8 mouse cellular contexts compared by ENCODE assay signal in the genomic region with DNA sequence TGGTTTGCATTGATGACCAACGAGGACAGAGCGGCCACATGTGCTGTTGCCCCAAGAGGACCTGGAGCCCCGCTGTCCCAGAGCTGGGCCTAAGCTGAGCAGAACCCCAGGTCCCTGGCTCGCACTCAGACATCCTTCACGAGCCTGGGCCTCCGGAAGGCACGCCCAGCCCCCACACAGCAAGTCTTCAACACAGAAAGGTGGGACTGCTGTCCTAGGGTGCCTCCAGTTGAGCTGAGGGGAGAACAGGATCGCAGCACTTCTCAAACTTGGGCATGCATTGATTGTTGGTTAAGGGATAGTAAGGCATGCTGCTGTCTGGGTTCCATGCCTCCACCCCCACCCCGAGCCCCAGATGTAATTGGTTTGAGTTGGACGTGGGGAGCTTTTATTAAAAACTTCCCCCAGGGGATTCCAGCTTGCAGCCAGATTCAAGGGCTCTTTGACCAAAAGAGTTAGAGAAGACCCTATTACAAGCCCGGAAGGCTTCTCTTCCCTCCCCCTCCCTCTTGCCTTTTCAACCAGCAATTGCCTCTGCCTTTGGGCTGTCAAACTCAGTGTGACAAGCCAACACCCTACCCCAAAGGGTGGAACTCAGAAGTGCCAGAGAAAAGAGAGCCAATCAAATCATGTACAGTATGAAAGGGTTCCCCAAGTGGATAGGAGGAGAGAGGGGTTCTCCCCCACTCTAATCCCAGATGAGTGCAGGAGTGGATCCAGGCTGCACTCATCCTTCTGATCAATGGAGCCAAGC. TPM values are rescaled to one million over a fixed set of nuclear protein-coding genes. Genes with fewer than 3 reads are reported as not detected.
DNase-seq lines count a peak whose midpoint lies in the region; ATAC-seq and TF ChIP-seq lines count a peak whose summit lies in the region.

No protein-coding gene starts in this region.

- H3K4me1 ChIP-seq in spleen, adult 2 months (ENCODE audit: control insufficient read depth, insufficient read depth, insufficient read length), result peaks cover 12% of the 10 kb centered on the region; the same call in 1 of the 2 replicates
- peaks cover 10% of the 10 kb centered on the region for H3K4me1 ChIP-seq in forebrain, embryonic 11.5 days (replicated peaks; ENCODE audit: control insufficient read depth, insufficient read depth, low read length)
- no peaks in the 10 kb centered on the region for H3K4me1 ChIP-seq in midbrain, postnatal 0 days (ENCODE audit: insufficient read depth, low read length)

- 6% methylated on average over 11 of the region's 11 CpGs for WGBS in spleen, adult 2 months
- under 1% methylated on average over 11 of the region's 11 CpGs for WGBS in forebrain, embryonic 11.5 days
- WGBS in midbrain, postnatal 0 days, result 3% methylated on average over 11 of the region's 11 CpGs

- peak overlapping the region; percentile 78 for H3K4me2 ChIP-seq in forebrain, embryonic 11.5 days (ENCODE audit: low read depth, low read length, severe bottlenecking)
- peak overlapping the region; percentile 87 for H3K4me2 ChIP-seq in midbrain, postnatal 0 days (ENCODE audit: low read depth, low read length, poor library complexity, severe bottlenecking)

- TF ChIP-seq POLR2A in spleen, adult 2 months (IDR thresholded peaks at IDR 0.05; ENCODE audit: low read depth, low read length), result no peak

- peak; percentile 26 for DNase-seq in cerebellum, adult 8-10 months
- DNase-seq in spleen, adult 2 months (ENCODE audit: low read depth in 1 of 2, low spot score in 2 of 2), result no peak
- DNase-seq in spleen, postnatal 10 days (ENCODE audit: low spot score in 2 of 2), result no peak
- DNase-seq in forebrain, embryonic 11.5 days (ENCODE audit: low spot score), result no peak
- DNase-seq in kidney, postnatal 14 days, result peak; percentile 17
- DNase-seq in midbrain, postnatal 0 days (ENCODE audit: low spot score), result peak; percentile 66
- no peak for DNase-seq in urinary bladder, adult 2 months (ENCODE audit: low spot score)

- H3K9ac ChIP-seq in forebrain, embryonic 11.5 days (ENCODE audit: low read length), result peak overlapping the region; percentile 69
- peak overlapping the region; percentile 56 for H3K9ac ChIP-seq in midbrain, postnatal 0 days (replicated peaks; ENCODE audit: low read length, poor library complexity, severe bottlenecking)

- no peaks in the 10 kb centered on the region for H3K9me3 ChIP-seq in forebrain, embryonic 11.5 days (ENCODE audit: control insufficient read depth, low read length)
- H3K9me3 ChIP-seq in midbrain, postnatal 0 days (ENCODE audit: low read length), result no peaks in the 10 kb centered on the region

- H3K27me3 ChIP-seq in spleen, adult 2 months (ENCODE audit: control insufficient read depth, insufficient read depth, low read length), result no peaks in the 10 kb centered on the region
- H3K27me3 ChIP-seq in forebrain, embryonic 11.5 days (ENCODE audit: control insufficient read depth, insufficient read depth, low read length), result no peaks in the 10 kb centered on the region
- no peaks in the 10 kb centered on the region for H3K27me3 ChIP-seq in midbrain, postnatal 0 days (ENCODE audit: insufficient read depth, low read length)

- H3K4me3 ChIP-seq in spleen, adult 2 months (ENCODE audit: extremely low read depth, insufficient read depth, insufficient read length), result peak overlapping the region; percentile 72
- H3K4me3 ChIP-seq in forebrain, embryonic 11.5 days (ENCODE audit: low read depth, low read length), result peak overlapping the region; percentile 23
- peak overlapping the region; percentile 59 for H3K4me3 ChIP-seq in midbrain, postnatal 0 days (ENCODE audit: low read depth, low read length)

- no peaks in the 10 kb centered on the region for H3K36me3 ChIP-seq in spleen, adult 2 months (ENCODE audit: control insufficient read depth, insufficient read depth, low read length)
- no peaks in the 10 kb centered on the region for H3K36me3 ChIP-seq in forebrain, embryonic 11.5 days (ENCODE audit: control insufficient read depth, insufficient read depth, low read length)
- no peaks in the 10 kb centered on the region for H3K36me3 ChIP-seq in midbrain, postnatal 0 days (ENCODE audit: insufficient read depth, low read length)

- H3K27ac ChIP-seq in spleen, adult 2 months (ENCODE audit: insufficient read depth, low read length), result peak overlapping the region; percentile 47
- 0 out of 2 replicates have a peak overlapping the region, but pooled peaks have one; percentile 18 for H3K27ac ChIP-seq in forebrain, embryonic 11.5 days (ENCODE audit: low read depth, low read length)
- H3K27ac ChIP-seq in midbrain, postnatal 0 days (ENCODE audit: low read depth, low read length), result peak overlapping the region; percentile 60

- TF ChIP-seq CTCF in spleen, adult 2 months (IDR thresholded peaks at IDR 0.05; ENCODE audit: extremely low read depth, insufficient read depth, insufficient read length, insufficient replicate concordance), result no peak
- TF ChIP-seq CTCF in midbrain, postnatal 0 days (IDR thresholded peaks at IDR 0.05), result no peak

- ATAC-seq in cerebellum, adult (ENCODE audit: insufficient number of reproducible peaks, low FRiP score, low TSS enrichment), result no peak; the same call in none of the 2 replicates
- ATAC-seq in forebrain, embryonic 11.5 days (replicated peaks; ENCODE audit: low FRiP score), result peak; percentile 74
- ATAC-seq in midbrain, postnatal 0 days (ENCODE audit: low FRiP score), result peak; percentile 63

RNA-seq across cellular contexts. Expression of a gene that starts 1.0 kb away (rescaled TPM):
- 68.2 and 99.5 TPM in 2 replicates for polyA plus RNA-seq in spleen, adult 2 months (2012; rRNA removed)
- polyA plus RNA-seq in forebrain, embryonic 11.5 days (2014; fragmentation: Nextera tagmentation; extraction: Ambion mirVana), result 47.7 and 52.0 TPM in 2 replicates
- total RNA-seq in midbrain, postnatal 0 days (2014; rRNA removed), result 82.7 and 97.4 TPM in 2 replicates
- 74.0 and 78.5 TPM in 2 replicates for polyA plus RNA-seq in midbrain, postnatal 0 days (2015; fragmentation: Nextera tagmentation; extraction: Ambion mirVana)
- polyA plus RNA-seq in urinary bladder, adult 2 months (2012; rRNA removed), result 125 and 145 TPM in 2 replicates

RNA-seq across cellular contexts. Expression of a gene that starts 12.0 kb away (rescaled TPM):
- not detected in 2 replicates for polyA plus RNA-seq in spleen, adult 2 months (2012; rRNA removed)
- not detected in 2 replicates for polyA plus RNA-seq in forebrain, embryonic 11.5 days (2014; fragmentation: Nextera tagmentation; extraction: Ambion mirVana)
- 1.4 and 1.8 TPM in 2 replicates for total RNA-seq in midbrain, postnatal 0 days (2014; rRNA removed)
- polyA plus RNA-seq in midbrain, postnatal 0 days (2015; fragmentation: Nextera tagmentation; extraction: Ambion mirVana), result 1.8 and 2.5 TPM in 2 replicates
- 0.16 and 0.34 TPM in 2 replicates for polyA plus RNA-seq in urinary bladder, adult 2 months (2012; rRNA removed)

Comparison
In these comparisons a context has a peak if more than half of its experiments do, and no peak if none do; other contexts are left out.
1. DNase-seq: peak in cerebellum, adult 8-10 months (single experiment), kidney, postnatal 14 days (single experiment) and midbrain, postnatal 0 days (single experiment); none in spleen, adult 2 months (0 of 2), spleen, postnatal 10 days (0 of 2), forebrain, embryonic 11.5 days (single experiment) and urinary bladder, adult 2 months (single experiment).
2. Peak in every context shown above with its lines, with median percentiles within 50 percentile points of each other: H3K27ac ChIP-seq and H3K4me3 ChIP-seq.